Mouse (Mus musculus): ENCODE data around the gene Smarca4. TPM values are rescaled to one million over a fixed set of nuclear protein-coding genes. Genes with fewer than 3 reads are reported as not detected.
A peak's percentile ranks its signal among the peaks of the same experiment; 100 is the strongest.

Smarca4 gene
- total RNA-seq, 2 experiments from 2014 or later: 117 to 124 TPM

DNA sequence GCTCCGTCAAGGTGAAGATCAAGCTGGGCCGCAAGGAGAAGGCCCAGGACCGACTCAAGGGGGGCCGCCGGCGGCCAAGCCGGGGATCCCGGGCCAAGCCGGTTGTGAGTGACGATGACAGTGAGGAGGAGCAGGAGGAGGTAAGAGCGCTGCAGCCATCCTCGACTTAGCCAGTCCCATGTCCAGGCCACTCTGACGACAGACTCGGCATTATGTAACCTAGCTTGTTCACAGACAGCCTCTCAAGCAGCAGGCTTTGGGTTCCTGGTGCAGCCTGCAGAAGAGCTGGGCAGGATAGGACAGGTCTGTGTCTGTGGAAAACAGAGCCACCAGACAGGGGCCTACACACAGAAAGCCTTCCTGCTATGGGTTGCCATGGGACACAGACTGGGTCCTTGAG lies 85.1 kb downstream of the Smarca4 start:
- H3K4me3 ChIP-seq: no peak overlapping the region
- no peak for DNase-seq (ENCODE audit: extremely low spot score in 1 of 2, low spot score in 2 of 2)
- no peak for TF ChIP-seq CTCF (IDR thresholded peaks at IDR 0.05)
- intact Hi-C loops (cut with DNase I): no loop called here
- H3K27ac ChIP-seq: peak overlapping the region; percentile 16; the same call in 1 of the 2 replicates

DNA sequence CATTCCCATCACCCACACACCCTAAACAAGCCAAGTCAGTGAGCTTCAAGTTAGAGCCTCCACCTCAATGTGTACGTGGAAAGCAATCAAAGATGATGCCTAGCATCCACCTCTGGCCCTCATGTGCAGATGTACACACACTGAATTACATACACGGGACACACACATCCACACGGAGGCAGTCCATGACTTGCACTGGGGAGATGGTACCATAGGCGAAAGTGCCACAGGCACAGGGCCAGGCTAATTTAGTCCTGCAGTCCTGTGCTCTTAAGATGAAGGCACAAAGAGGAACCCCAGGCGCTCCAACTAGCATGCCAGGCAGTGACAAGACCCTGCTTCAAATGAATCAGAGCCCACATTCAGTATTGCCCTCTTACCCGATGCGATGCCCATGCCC lies 87.5 kb downstream of the Smarca4 start:
- no peak for DNase-seq (ENCODE audit: extremely low spot score in 1 of 2, low spot score in 2 of 2)
- intact Hi-C loops (cut with DNase I): no loop called here
- no peak overlapping the region for H3K27ac ChIP-seq
- TF ChIP-seq CTCF (IDR thresholded peaks at IDR 0.05): no peak
- H3K4me3 ChIP-seq: no peak overlapping the region

DNA sequence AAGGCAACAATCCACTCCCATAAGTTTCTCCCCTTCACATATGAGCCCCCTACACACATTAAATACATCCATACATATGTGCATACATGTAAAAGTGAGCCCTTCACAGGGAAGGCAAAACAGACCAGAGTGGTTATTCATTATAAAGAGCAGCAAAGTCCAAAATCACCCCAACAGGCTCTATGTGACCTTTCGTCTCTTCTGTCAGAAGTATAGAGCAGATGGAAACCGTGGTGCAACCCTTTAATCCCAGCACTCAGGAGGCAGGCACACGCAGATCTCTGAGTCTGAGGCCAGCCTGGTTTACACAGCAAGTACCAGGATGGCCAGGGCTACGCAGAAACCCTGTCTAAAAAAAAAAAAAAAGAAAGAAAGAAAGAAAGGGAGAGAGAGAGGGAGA lies 90.1 kb downstream of the Smarca4 start:
- no peak for DNase-seq (ENCODE audit: extremely low spot score in 1 of 2, low spot score in 2 of 2)
- intact Hi-C loops (cut with DNase I): no loop called here
- Histone ChIP-seq H3K27ac (no peak overlapping the region), H3K4me3 (no peak overlapping the region)
- no peak for TF ChIP-seq CTCF (IDR thresholded peaks at IDR 0.05)

DNA sequence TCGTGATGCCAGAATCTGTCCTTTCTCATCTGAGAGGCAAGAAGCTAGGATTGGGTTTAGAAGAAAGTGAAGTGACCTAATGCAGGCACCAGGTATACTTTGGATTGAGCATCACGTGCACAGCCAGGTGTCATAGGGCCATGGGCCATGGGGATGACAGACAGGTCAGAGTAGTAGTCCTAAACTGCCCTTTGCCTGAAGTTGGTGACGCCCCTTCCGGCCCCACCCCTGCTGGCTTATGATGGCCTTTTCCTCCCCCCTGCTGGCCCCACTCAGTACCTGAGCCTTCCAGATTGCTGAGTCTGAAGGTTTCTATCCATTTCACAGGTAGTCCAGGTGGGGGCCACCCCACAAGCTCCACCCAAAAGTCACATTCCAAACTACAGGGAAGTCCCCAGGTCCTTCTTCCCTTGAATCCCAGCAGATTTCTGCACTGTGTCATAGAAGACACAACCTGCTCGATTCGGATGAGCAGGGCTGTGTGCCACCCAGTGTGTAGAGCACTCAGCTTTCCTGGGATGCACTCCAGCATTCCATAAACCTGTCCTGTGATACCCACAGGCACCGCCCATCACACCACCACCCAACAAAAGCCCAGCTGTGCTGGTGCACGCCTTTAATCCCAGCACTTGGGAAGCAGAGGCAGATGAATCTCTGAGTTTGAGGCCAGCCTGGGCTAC lies 90.8 kb downstream of the Smarca4 start:
- DNase-seq (ENCODE audit: extremely low spot score in 1 of 2, low spot score in 2 of 2): no peak
- intact Hi-C loops (cut with DNase I): no loop called here
- no peak for TF ChIP-seq CTCF (IDR thresholded peaks at IDR 0.05)
- Histone ChIP-seq H3K4me3 (no peak overlapping the region), H3K27ac (no peak overlapping the region)

DNA sequence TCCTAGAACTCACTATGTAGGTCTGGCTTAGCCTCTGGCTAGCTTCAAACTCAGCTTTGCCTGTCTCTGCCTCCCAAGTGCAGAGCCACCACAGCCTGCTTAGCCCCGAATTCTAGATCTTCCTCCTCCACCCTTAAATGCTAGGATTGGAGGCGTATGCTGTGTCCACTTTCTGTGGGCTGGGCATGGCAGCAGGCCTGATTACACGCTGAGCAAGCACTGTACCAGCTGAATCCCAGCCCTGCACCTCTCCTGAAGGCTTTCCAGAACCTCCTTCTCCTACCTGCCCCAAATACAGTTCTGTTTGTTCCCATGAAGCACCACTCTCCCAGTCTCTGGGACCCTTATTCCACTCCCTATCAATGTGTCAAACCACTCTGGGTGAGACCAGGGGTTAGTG lies 93.4 kb downstream of the Smarca4 start:
- no peak overlapping the region for H3K27ac ChIP-seq
- H3K4me3 ChIP-seq: no peak overlapping the region
- TF ChIP-seq CTCF (IDR thresholded peaks at IDR 0.05): no peak
- intact Hi-C loops (cut with DNase I): no loop called here
- DNase-seq (ENCODE audit: extremely low spot score in 1 of 2, low spot score in 2 of 2): no peak

DNA sequence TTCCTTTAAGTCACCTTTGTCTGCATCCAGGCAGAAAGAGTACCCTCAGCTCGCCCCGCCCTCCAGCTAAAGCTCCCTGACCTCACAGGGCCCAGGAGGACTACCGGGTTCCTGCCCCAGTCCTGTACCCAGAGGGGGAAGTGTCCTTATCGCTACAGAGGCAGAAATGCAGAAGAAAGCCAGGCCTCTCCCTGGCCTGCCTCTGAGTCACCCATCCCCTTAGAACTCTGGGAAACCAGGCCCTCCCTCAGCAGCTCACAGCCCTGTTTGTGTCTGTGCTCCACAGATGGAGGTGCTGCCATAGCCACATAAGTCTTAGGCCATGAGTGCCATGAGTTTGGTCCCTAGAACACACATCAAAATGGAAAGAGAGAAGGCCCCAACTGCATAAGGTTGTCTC lies 99.3 kb downstream of the Smarca4 start:
- no peak for TF ChIP-seq CTCF (IDR thresholded peaks at IDR 0.05)
- Histone ChIP-seq H3K4me3 (no peak overlapping the region), H3K27ac (no peak overlapping the region)
- DNase-seq (ENCODE audit: extremely low spot score in 1 of 2, low spot score in 2 of 2): no peak
- intact Hi-C loops (cut with DNase I): no loop called here

DNA sequence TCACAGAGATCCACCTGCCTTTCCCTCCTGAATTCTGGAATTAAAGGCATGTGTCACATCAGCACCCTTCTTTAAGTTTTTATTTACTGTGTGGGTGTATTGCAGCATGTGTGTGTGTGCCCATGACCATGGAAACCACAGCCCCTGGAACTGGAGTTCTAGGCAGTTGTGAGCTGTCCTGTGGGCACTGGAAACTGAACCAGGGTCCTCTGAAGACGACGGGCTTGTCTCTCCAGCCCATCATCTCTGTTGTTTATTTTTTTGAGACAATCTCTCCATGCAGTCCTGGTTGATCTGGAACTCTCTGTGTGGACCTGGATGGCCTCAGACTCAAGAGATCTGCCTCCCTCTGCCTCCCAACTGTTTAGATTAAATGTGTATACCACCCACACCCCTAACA lies 101.0 kb downstream of the Smarca4 start:
- intact Hi-C loops (cut with DNase I): no loop called here
- DNase-seq (ENCODE audit: extremely low spot score in 1 of 2, low spot score in 2 of 2): no peak
- H3K27ac ChIP-seq: no peak overlapping the region

DNA sequence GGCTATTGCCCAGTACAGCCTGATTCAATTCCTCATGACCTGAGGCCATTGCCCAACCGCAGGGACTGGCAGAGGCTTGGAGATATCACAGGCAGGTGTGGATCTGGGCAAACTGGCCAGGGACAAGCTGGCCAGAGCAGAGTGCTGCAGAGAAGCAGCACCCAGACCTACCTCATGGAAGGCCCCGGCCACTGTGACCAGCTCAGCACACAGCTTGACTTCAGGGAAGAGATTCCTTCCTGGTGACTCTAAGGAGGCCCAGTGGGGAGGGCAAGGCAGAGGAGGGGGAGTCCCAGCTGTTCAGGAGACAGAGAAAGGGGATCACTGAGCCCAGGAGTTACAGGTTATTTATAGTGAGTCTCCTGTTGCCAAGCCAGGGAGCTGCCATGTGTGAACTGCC lies 105.1 kb downstream of the Smarca4 start:
- Histone ChIP-seq H3K4me3 (no peak overlapping the region), H3K27ac (no peak overlapping the region)
- TF ChIP-seq CTCF (IDR thresholded peaks at IDR 0.05): no peak
- intact Hi-C loops (cut with DNase I): no loop called here
- no peak for DNase-seq (ENCODE audit: extremely low spot score in 1 of 2, low spot score in 2 of 2)

More for the DNA sequence above, 101.0 kb downstream of the Smarca4 start:
- no peak for TF ChIP-seq CTCF (IDR thresholded peaks at IDR 0.05)
- H3K4me3 ChIP-seq: no peak overlapping the region

DNA sequence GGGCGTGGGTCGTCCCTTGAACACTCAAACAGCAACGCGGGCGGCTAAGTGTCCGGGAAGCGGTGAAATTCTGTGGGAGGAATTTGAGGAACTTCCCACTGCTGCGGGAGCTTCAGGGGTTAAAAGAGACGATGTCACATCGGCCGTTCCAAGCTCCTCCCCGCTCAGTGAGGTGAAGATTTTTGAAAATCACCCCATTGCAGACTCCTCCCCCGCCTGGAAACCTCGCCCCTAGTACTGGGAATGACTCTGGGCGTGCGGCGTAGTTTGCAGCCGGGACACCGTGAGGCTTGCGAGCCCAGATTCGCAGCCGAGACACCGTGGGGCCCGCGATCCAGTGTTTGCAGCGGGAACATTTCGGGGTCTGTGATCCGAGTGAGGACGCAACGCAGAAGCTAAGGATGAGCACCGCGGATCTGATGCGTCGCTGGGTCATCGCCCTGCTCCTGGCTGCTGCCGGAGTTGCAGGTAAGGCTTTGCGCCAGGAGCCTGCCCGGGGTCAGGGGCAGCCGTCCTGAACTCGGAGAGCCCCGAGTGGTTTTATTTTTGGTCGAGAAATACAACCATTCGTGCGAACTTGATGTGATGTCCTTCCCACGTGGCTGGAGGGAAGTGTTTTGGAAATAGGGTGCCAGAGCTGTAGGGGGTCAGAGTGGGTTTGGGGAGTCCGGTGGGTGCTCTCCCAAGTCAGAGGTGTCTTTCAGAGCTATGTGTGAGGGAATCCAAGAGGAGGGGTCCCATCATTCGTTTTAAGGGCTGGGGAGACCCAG lies 107.6 kb downstream of the Smarca4 start, which contains the start of gene Ldlr:
TSS of gene Ldlr (plus strand) at position 107 of the 770 bp plus-strand sequence.
- Histone ChIP-seq H3K4me3 (peak within 1 kb of the TSS; percentile 82), H3K27ac (peak within 1 kb of the TSS; percentile 84)
- TF ChIP-seq CTCF (IDR thresholded peaks at IDR 0.05): no peak
- DNase-seq (ENCODE audit: extremely low spot score in 1 of 2, low spot score in 2 of 2): peak; percentile 69 to 74
- intact Hi-C loops (cut with DNase I): no loop called here

DNA sequence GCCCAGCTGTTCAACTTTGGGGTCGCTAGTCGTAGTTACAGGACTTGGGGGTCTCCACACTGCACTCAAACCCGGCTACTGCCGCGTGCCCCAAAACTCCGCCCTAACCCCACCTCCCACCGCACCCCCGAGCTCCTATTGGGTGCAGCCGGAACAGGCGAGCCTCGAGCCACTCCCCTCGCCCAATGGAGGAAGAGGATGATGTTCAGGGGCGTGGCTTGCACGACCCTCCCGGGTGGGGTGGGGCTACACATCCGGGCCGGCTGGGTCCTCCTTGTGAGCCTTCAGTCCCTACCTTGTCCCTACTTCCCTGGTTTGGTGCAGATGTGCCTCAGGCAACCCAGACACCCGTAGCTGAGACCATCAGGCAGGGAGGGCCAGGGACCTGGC lies 108.2 kb downstream of the Smarca4 start:
- TF ChIP-seq CTCF (IDR thresholded peaks at IDR 0.05): no peak
- Histone ChIP-seq H3K27ac (peak overlapping the region; percentile 84), H3K4me3 (peak overlapping the region; percentile 82)
- peak; percentile 82 to 89 for DNase-seq (ENCODE audit: extremely low spot score in 1 of 2, low spot score in 2 of 2)
- intact Hi-C loops (cut with DNase I): no loop called here

DNA sequence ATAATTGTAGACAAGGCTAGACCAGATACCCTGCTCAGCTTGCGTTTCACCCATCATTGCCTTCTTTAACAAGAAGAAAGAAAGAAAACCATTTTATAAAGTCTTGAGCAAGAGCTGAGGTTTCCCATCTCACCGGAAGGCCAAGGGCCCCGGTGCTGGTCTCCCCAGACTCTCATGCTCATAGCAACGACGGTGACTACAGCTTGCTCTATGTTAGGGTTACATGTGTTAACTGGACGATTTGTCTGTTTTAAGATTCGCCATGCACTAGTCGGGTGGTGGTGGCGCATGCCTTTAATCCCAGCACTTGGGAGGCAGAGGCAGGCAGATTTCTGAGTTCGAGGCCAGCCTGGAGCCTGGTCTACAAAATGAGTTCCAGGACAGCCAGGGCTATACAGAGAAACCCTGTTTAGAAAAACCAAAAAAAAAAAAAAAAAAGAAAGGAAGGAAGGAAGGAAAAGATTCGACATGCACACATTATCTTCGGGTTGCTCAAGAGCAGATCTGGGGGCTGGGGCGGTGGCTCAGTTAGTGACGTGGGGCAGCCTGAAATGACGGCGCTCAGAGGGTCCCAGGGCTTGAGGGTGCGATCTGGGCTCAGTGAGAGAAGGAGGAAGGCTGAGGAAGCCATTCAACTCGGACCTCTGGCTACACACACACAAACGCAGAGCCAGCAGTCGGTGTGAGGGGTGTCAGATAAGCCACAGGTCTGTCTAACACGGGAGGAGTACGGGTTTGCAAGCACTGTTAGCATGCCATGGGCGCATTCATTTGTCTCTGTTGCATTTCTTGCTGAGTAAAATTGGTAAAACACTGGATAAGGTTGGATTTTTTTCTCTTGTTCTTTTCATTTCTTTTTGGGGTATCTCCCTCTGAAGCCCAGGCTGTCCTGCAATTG lies 109.5 kb downstream of the Smarca4 start:
- intact Hi-C loops (cut with DNase I): no loop called here
- H3K4me3 ChIP-seq: no peak overlapping the region
- no peak for TF ChIP-seq CTCF (IDR thresholded peaks at IDR 0.05)
- no peak for DNase-seq (ENCODE audit: extremely low spot score in 1 of 2, low spot score in 2 of 2)
- no peak overlapping the region for H3K27ac ChIP-seq
